Mouse (Mus musculus): Measurements from ENCODE around the gene Ivd.

The Ivd gene

DNA sequence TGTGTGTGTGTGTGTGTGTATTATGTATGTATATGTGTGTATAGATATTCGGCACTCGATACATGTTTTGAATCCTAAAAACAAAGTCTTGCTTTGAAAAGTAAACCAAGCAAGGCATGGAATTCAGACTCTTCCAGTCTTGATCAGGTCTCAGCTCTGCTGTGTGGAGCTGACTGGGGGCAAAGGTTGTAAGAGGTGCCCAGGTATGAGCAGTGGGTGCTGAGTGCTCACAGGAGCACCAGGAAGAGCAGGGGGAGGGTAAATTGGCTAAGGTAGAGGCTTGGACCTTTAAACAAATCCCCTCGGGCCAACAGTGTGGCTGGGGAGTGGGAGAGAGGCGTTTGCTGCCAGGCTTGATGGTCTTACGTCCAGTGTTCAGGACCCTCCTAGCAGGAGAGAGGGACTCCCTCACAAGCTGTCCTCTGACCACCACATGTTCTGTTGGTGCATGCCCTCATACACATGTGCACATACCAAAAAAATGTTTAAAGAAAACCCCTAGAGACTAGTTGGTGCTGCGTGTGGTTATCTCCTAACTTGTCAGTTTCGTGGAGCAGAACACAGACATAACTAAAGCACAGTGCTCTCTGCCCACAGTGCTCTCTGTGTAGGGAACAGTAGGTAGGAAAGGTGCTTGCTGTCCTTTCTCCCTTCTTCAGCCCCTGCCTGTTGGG is 49.0 kb downstream of the Ivd start:
- DNase-seq (ENCODE audit: low read depth): no peak

DNA sequence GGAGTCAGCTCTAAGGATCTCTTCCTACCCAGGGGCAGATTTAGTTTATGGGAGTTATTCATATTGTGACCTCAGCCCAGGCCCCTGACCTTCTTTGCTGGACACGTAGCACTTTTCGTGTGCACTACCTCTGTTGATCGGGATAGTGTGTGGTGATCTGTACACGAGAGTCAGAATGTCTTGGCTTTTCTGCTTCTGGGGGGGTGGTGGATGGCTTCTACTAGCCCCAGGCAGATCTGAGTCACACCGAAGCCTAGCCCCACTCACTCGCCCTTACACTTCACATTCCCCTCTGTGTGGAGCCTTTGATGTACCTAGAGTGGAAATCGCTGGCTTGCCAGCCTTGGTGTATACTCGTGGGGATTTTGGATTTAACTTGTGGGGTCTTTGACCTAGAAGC is 51.0 kb downstream of the Ivd start:
- no peak for DNase-seq (ENCODE audit: low read depth)

DNA sequence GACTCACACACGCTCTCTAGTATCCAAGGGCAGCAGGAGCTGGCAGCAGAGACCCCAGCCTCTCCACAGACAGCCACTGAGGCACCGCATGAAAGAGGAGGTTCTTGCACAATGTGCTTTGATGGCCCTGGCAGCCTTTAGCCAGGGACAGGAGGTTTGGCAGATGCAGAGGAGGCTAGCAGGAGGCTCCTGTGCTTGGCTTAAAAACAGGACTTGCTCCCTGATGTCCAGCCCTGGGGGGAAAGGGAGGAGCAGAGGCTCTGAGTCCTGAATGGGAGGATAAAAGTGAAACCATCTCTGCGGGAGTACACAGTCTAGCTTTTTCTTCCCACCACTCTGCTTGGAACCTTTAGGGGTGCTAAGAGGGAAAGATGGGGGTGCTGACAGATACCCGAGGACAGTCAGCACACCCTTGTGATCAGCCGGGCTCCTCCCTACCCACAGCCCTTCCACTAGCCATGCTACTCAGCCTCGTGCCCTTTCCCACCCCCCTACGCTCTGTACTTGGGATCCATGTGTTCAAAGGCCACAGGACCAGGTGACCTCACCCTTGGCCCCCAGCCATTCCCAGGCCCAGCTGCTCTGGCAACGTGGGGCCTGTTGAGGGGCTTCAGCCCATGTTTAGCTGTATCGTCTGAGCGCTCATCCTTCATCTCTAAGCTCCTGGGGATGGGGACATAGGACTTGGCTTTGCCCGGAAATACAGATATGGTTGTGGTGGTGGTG is 52.0 kb downstream of the Ivd start:
- no peak for DNase-seq (ENCODE audit: low read depth)

DNA sequence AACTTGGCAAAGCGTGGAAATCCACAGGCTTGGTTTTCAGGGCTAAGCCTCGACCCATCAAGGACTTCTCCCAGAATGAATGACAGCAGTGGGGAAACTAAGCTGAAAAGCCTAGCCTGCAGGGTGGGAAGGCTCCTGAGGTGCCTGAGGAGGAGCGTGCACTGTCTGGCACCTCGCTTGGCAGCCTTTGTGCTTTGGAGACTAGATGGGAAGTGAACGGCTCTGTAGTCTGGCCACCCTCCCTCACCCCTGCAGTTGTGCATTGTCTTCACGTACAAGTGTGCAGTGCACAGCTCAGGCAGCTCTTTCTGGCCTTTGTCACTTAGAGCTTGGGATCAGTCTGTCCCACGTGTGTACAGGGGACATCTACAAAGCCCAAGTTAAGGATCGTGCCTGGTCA is 52.9 kb downstream of the Ivd start:
- DNase-seq (ENCODE audit: low read depth): no peak

DNA sequence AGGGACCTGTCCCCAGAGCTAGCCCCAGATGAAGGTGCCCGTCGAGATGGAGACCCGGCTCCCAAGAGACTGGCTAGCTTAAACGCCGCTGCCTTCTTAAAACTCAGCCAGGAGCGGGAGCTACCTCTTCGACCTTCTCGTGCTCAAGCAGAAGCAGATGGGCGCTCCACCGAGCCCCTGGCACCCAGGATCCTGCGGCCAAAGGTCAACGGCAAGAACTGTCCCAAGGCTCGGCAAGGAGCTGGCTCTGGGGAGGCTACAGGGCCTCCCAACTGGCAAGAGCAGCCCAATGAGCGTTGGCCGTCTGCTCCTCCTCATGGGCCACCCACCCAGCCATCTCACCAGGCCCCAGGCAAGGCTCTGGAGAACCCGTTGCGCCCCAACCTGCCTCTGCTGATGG is 54.7 kb downstream of the Ivd start:
- no peak for DNase-seq (ENCODE audit: low read depth)

DNA sequence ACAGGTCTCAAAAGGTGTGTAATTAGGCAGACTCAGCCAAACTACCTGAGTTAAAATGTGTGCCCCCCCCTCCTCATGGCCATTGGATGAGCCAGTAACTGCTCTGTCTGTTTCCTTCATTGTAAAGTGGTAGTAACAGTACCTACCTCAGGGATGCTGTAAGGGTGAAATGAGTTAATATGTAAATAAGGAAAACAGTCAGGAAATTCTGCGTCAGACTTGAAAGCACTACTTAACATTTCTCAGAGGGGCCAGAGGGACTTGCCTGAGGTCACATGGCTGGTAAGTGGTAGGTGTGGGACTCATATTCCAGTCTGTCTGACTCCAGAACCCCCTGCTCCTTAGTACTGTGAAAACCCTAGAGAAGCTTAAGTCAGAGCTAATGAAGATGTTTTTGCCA is 56.8 kb downstream of the Ivd start:
- DNase-seq (ENCODE audit: low read depth): no peak

DNA sequence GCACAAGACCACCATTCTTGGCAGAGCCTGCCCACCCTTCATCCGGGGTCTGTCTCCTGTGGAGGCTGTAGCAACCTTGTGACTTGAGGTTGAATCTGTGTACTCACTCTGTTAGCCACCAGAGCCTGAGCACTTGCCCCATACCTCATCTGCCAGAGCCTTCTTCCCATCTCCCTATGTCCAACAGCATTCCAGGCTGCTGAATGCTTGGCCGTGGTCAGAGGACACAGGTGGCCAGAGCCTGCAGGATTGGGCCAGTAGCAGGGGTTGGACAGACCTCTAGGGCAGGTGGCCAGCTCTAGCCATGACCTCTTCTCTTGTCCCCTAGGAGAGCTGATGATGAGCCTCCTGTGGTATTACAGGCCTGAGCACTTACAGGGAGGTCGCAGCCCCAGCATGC is 58.7 kb downstream of the Ivd start:
- no peak for DNase-seq (ENCODE audit: low read depth)

DNA sequence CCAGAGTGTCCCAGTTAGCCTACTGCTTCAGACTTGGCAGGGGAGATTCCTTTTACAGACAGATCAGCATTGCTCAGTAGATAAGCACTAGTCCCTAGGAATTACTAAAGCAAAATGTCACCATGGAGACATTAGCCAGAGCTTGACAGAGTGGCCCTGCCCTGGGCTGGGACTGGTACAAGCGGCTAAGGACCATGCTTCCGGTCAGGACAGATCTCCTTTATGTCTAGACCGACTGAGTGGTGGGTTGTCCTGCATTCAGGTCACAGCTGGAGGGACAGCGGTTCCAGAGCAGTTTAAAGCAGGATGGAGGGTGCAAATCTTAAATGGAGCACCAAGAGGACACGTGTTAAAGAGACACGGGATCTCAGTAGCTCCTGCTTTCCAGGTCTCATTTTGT is 64.2 kb downstream of the Ivd start:
- no peak for DNase-seq (ENCODE audit: low read depth)

DNA sequence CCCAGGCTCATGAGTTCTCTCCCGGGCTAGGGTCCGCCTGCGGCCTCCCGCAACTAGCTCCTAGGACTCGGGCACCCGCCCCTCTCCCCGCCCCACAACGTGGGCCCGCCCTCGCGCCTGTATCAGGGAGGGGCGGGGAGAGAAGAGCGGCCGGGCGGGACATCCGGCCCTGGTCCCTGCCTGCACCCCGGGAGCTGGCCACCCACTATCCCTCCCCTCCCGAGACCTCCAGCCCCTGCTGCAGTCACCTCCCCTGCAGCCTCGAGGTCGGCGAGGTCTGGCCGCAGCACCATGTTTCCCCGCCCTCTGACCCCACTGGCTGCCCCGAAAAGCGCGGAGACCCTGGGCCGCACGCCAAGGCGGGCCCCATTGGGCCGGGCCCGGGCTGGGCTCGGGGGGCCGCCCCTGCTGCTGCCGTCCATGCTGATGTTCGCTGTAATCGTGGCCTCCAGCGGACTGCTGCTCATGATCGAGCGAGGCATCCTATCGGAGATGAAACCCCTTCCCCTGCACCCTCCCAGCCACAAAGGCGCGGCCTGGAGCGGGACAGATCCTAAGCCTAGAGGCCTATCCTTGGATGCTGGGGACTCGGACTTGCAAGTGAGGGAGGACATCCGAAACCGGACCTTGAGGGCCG is 64.7 kb downstream of the Ivd start, which contains the start of gene Chst14:
TSS of gene Chst14 (plus strand) at position 136 of the 637 bp plus-strand sequence.
- peak; percentile 83 for DNase-seq (ENCODE audit: low read depth)

DNA sequence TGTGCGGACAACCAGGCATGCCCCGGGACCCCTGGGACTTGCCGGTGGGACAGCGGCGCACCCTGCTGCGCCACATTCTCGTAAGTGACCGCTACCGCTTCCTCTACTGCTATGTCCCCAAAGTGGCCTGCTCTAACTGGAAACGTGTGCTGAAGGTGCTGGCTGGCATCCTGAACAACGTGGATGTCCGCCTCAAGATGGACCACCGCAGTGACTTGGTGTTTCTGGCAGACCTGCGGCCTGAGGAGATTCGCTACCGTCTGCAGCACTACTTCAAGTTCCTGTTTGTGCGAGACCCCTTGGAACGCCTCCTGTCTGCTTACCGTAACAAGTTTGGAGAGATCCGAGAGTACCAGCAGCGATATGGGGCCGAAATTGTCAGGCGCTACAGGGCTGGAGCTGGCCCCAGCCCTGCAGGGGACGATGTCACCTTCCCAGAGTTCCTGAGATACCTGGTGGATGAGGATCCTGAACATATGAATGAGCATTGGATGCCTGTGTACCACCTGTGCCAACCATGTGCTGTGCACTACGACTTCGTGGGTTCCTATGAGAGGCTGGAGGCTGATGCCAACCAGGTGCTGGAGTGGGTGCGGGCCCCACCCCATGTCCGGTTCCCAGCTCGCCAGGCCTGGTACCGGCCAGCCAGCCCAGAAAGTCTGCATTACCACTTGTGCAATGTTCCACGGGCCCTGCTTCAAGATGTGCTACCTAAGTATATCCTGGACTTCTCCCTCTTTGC is 65.4 kb downstream of the Ivd start:
- no peak for DNase-seq (ENCODE audit: low read depth)
